Mouse (Mus musculus): ENCODE results near the gene 1700019N19Rik. TPM values are rescaled to one million over a fixed set of nuclear protein-coding genes. Genes with fewer than 3 reads are reported as not detected.
A peak's percentile ranks its signal among the peaks of the same experiment; 100 is the strongest.

1700019N19Rik gene
- polyA plus RNA-seq, 1 experiment from 2014 or later = not detected

DNA sequence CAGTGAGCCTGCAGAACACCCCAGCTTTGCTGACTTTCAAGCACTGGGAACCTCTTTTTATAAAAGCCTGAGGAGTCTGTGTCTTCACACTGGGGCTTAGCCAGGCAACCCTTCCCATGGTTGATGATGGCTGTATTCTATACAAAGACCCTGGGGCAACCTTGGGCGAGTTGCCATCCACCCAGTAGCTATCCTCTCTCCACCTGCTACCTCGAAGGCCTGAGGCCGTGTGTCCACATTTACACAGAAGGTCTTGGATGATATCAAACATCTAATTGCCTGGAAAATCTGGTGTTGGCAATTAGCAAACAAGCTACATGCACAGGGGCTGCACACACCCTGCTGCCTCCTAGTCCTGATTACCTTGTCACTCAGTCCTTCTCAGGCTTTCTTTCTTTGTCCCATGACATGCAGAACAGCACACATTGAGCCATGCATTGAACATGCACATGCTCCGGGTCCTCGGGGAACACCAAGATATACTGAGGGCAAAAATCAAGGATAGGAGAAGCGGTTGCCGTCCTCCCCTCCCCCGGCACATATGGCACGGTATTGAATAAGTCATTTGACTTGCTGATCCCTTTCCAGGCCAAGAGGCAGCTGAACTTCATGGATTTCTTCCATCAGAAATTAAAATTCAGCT lies 37.1 kb upstream of the 1700019N19Rik start:
- Histone ChIP-seq H3K36me3 (replicated peaks; ENCODE audit: control insufficient read depth, insufficient read depth, low read depth, low read length) (no peaks in the 10 kb centered on the region), H3K4me1 (ENCODE audit: control insufficient read depth, insufficient read depth, low read length) (no peaks in the 10 kb centered on the region), H3K9ac (replicated peaks; ENCODE audit: low read length) (no peak overlapping the region), H3K4me2 (ENCODE audit: low read depth, low read length) (no peak overlapping the region), H3K9me3 (replicated peaks; ENCODE audit: control insufficient read depth, low read length) (no peaks in the 10 kb centered on the region), H3K27ac (replicated peaks; ENCODE audit: low read depth, low read length) (no peak overlapping the region), H3K4me3 (ENCODE audit: low read depth, low read length) (no peak overlapping the region), H3K27me3 (ENCODE audit: control insufficient read depth, insufficient read depth, low read length) (no peaks in the 10 kb centered on the region)
- DNase-seq (ENCODE audit: low spot score) (no peak), ATAC-seq (replicated peaks; ENCODE audit: insufficient number of reproducible peaks, low FRiP score, low TSS enrichment, low read depth) (0 out of 2 replicates have a peak, but pooled peaks have one; percentile 44)
- 84% methylated on average over 9 of the region's 9 CpGs for whole genome bisulfite sequencing

DNA sequence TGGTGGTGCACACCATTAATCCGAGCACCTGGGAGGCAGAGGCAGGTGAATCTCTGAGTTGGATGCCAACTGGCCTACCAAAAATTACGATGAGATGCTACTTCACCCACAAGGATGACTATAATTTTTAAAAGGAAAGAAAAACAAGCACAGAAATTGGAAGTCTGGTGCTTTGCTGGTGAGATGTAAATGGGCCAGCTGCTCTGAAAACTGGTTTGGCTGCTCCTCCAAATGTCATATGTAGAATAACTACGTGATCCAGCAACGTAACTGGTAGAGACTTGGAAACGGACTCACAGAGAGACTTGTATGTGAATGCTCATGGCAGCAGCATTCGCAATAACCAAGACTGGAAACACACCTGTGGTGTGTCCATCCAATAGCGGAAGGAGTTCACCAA lies 35.9 kb upstream of the 1700019N19Rik start:
- Histone ChIP-seq H3K27me3 (ENCODE audit: control insufficient read depth, insufficient read depth, low read length) (no peaks in the 10 kb centered on the region), H3K9ac (replicated peaks; ENCODE audit: low read length) (no peak overlapping the region), H3K27ac (replicated peaks; ENCODE audit: low read depth, low read length) (no peak overlapping the region), H3K36me3 (replicated peaks; ENCODE audit: control insufficient read depth, insufficient read depth, low read depth, low read length) (no peaks in the 10 kb centered on the region), H3K4me2 (ENCODE audit: low read depth, low read length) (no peak overlapping the region), H3K4me3 (ENCODE audit: low read depth, low read length) (no peak overlapping the region), H3K4me1 (ENCODE audit: control insufficient read depth, insufficient read depth, low read length) (no peaks in the 10 kb centered on the region), H3K9me3 (replicated peaks; ENCODE audit: control insufficient read depth, low read length) (no peaks in the 10 kb centered on the region)
- WGBS = 92% methylated on average over 7 of the region's 7 CpGs
- DNase-seq (ENCODE audit: low spot score) (no peak), ATAC-seq (replicated peaks; ENCODE audit: insufficient number of reproducible peaks, low FRiP score, low TSS enrichment, low read depth) (no peak)

DNA sequence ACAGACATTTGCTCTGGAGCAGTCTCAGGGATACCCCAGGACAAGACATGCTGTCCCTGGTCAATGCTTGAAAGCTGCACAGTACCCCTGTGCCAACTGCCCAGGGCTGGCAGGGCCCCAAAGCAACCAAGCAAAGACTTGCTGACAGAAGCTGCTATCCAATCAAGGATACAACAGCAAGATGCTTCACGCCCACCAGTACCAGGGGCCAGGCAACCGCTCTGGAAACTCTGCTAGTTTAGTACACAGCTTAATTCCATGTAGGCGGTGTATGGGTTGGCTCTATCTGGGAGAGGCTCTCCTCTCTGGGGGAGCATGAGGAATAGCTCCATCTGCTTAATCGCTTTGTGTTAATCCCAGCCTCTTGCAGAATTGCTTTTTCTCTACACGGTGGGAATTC lies 35.3 kb upstream of the 1700019N19Rik start:
- WGBS = 84% methylated on average over 5 of the region's 5 CpGs
- no peak overlapping the region for H3K4me3 ChIP-seq (ENCODE audit: low read depth, low read length)
- no peaks in the 10 kb centered on the region for H3K4me1 ChIP-seq (ENCODE audit: control insufficient read depth, insufficient read depth, low read length)
- no peaks in the 10 kb centered on the region for H3K9me3 ChIP-seq (replicated peaks; ENCODE audit: control insufficient read depth, low read length)
- no peak for ATAC-seq (replicated peaks; ENCODE audit: insufficient number of reproducible peaks, low FRiP score, low TSS enrichment, low read depth)
- no peaks in the 10 kb centered on the region for H3K27me3 ChIP-seq (ENCODE audit: control insufficient read depth, insufficient read depth, low read length)
- H3K9ac ChIP-seq (replicated peaks; ENCODE audit: low read length) = no peak overlapping the region
- H3K4me2 ChIP-seq (ENCODE audit: low read depth, low read length) = no peak overlapping the region
- no peak overlapping the region for H3K27ac ChIP-seq (replicated peaks; ENCODE audit: low read depth, low read length)
- H3K36me3 ChIP-seq (replicated peaks; ENCODE audit: control insufficient read depth, insufficient read depth, low read depth, low read length) = no peaks in the 10 kb centered on the region
- no peak for DNase-seq (ENCODE audit: low spot score)

DNA sequence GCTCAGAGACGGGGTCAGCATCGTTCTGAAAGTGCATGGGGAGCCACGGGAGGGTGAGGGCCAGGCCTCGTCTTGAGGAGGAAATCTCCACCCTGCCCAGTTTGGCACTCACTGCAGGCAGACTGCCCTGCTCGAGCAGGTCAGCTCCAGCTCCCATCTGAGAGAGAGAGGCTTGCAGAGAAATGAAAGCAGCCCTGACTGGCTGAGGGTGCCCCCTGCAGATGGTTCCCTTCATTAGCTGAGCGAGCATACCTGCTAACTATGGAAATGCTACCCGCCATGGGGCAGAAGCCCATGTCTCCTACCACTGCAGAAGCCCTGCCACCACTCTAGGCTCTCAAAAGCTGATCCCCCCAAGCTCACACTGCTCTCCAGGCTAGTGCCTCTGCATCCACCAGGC lies 33.4 kb upstream of the 1700019N19Rik start:
- DNase-seq (ENCODE audit: low spot score) (no peak), ATAC-seq (replicated peaks; ENCODE audit: insufficient number of reproducible peaks, low FRiP score, low TSS enrichment, low read depth) (no peak)
- Histone ChIP-seq H3K9ac (replicated peaks; ENCODE audit: low read length) (no peak overlapping the region), H3K27ac (replicated peaks; ENCODE audit: low read depth, low read length) (no peak overlapping the region), H3K27me3 (ENCODE audit: control insufficient read depth, insufficient read depth, low read length) (no peaks in the 10 kb centered on the region), H3K4me3 (ENCODE audit: low read depth, low read length) (no peak overlapping the region), H3K36me3 (replicated peaks; ENCODE audit: control insufficient read depth, insufficient read depth, low read depth, low read length) (no peaks in the 10 kb centered on the region), H3K4me2 (ENCODE audit: low read depth, low read length) (no peak overlapping the region), H3K9me3 (replicated peaks; ENCODE audit: control insufficient read depth, low read length) (no peaks in the 10 kb centered on the region), H3K4me1 (ENCODE audit: control insufficient read depth, insufficient read depth, low read length) (no peaks in the 10 kb centered on the region)
- 50% methylated on average over 7 of the region's 7 CpGs for WGBS

DNA sequence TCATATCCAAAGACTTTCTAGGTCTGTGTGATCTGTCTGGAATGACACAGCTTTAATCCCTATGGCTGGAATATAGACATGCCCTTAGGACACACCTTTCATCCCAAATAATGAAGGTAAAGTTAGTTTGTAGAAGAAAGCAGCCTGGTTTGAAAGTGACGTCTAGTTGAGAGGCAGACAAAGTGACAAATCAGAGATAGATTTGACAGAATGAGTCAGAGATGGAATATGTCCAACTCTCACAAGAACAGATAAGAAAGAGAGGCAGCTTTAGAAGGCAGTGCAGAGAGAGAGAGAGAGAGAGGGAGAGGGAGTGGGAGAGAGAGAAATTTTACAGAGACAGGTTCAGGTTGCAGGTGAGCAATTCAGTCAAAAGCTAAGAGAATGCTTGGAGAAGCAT lies 30.1 kb upstream of the 1700019N19Rik start:
- WGBS = 83% methylated on average over 1 of the region's 1 CpGs
- Histone ChIP-seq H3K9ac (replicated peaks; ENCODE audit: low read length) (no peak overlapping the region), H3K4me2 (ENCODE audit: low read depth, low read length) (no peak overlapping the region), H3K4me1 (ENCODE audit: control insufficient read depth, insufficient read depth, low read length) (no peaks in the 10 kb centered on the region), H3K4me3 (ENCODE audit: low read depth, low read length) (no peak overlapping the region), H3K36me3 (replicated peaks; ENCODE audit: control insufficient read depth, insufficient read depth, low read depth, low read length) (no peaks in the 10 kb centered on the region), H3K27ac (replicated peaks; ENCODE audit: low read depth, low read length) (no peak overlapping the region), H3K9me3 (replicated peaks; ENCODE audit: control insufficient read depth, low read length) (no peaks in the 10 kb centered on the region), H3K27me3 (ENCODE audit: control insufficient read depth, insufficient read depth, low read length) (no peaks in the 10 kb centered on the region)
- no peak for DNase-seq (ENCODE audit: low spot score)
- no peak for ATAC-seq (replicated peaks; ENCODE audit: insufficient number of reproducible peaks, low FRiP score, low TSS enrichment, low read depth)

DNA sequence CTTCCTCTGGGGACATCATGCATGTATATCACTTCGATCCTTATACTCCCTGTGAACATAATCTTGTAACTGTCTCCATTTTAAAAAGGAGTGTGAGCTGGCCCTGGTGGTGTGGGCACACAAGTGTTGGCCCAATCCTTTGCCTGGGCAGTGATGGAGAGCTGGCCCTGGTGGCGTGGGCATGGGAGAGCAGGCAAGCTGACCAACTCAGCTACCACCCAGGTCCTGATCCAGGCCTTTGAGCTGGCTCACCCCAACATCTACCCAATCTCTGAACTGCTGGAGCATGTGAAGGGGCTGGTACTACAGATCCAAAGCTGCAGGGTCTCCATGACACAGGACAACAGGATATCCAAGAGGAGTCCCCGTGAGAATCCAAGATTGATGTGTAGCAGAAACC lies 29.0 kb upstream of the 1700019N19Rik start:
- Histone ChIP-seq H3K27ac (replicated peaks; ENCODE audit: low read depth, low read length) (no peak overlapping the region), H3K9ac (replicated peaks; ENCODE audit: low read length) (no peak overlapping the region), H3K27me3 (ENCODE audit: control insufficient read depth, insufficient read depth, low read length) (no peaks in the 10 kb centered on the region), H3K36me3 (replicated peaks; ENCODE audit: control insufficient read depth, insufficient read depth, low read depth, low read length) (no peaks in the 10 kb centered on the region), H3K9me3 (replicated peaks; ENCODE audit: control insufficient read depth, low read length) (no peaks in the 10 kb centered on the region), H3K4me2 (ENCODE audit: low read depth, low read length) (no peak overlapping the region), H3K4me1 (ENCODE audit: control insufficient read depth, insufficient read depth, low read length) (no peaks in the 10 kb centered on the region), H3K4me3 (ENCODE audit: low read depth, low read length) (no peak overlapping the region)
- ATAC-seq (replicated peaks; ENCODE audit: insufficient number of reproducible peaks, low FRiP score, low TSS enrichment, low read depth) (no peak), DNase-seq (ENCODE audit: low spot score) (no peak)
- 84% methylated on average over 3 of the region's 3 CpGs for WGBS

DNA sequence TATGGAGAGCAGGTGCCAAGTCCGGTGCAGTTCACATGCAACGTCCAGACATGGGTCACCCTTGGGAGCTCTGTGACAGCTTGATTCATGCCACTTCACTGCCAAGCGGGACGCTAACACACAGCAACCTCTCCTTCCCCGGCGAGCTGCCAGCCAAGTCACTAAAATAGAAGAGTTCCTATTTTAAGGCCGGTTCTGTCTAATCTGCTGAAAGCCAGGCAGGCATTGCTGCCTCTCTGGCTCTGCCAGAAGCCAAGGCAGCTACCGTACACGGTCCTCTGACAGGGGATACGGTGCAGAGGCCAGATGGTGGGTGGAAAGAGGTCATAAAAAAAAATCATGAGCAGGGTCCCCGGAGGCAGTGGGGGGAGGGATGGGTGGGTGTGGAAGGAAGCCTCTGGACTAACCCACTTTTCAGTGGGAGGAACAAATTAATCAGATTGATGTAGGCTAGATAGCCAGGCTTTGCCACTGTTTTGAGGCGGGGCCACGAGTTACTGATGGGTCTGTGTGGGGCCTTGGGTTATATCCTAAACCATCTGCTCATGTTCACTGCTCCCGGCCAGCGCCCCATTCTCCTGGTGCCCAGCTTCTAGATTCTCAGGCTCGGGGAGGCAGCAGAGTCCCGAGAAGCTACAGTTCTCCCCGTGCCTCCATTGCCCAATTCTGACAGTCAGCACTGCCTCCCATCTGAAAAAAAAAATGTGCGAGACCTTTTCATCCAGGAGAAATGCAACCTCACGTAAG lies 28.4 kb upstream of the 1700019N19Rik start:
- Histone ChIP-seq H3K9ac (replicated peaks; ENCODE audit: low read length) (no peak overlapping the region), H3K4me1 (ENCODE audit: control insufficient read depth, insufficient read depth, low read length) (no peaks in the 10 kb centered on the region), H3K27me3 (ENCODE audit: control insufficient read depth, insufficient read depth, low read length) (no peaks in the 10 kb centered on the region), H3K4me3 (ENCODE audit: low read depth, low read length) (no peak overlapping the region), H3K4me2 (ENCODE audit: low read depth, low read length) (no peak overlapping the region), H3K36me3 (replicated peaks; ENCODE audit: control insufficient read depth, insufficient read depth, low read depth, low read length) (no peaks in the 10 kb centered on the region), H3K9me3 (replicated peaks; ENCODE audit: control insufficient read depth, low read length) (no peaks in the 10 kb centered on the region), H3K27ac (replicated peaks; ENCODE audit: low read depth, low read length) (no peak overlapping the region)
- ATAC-seq (replicated peaks; ENCODE audit: insufficient number of reproducible peaks, low FRiP score, low TSS enrichment, low read depth) (no peak), DNase-seq (ENCODE audit: low spot score) (no peak)
- 85% methylated on average over 20 of the region's 20 CpGs for WGBS

DNA sequence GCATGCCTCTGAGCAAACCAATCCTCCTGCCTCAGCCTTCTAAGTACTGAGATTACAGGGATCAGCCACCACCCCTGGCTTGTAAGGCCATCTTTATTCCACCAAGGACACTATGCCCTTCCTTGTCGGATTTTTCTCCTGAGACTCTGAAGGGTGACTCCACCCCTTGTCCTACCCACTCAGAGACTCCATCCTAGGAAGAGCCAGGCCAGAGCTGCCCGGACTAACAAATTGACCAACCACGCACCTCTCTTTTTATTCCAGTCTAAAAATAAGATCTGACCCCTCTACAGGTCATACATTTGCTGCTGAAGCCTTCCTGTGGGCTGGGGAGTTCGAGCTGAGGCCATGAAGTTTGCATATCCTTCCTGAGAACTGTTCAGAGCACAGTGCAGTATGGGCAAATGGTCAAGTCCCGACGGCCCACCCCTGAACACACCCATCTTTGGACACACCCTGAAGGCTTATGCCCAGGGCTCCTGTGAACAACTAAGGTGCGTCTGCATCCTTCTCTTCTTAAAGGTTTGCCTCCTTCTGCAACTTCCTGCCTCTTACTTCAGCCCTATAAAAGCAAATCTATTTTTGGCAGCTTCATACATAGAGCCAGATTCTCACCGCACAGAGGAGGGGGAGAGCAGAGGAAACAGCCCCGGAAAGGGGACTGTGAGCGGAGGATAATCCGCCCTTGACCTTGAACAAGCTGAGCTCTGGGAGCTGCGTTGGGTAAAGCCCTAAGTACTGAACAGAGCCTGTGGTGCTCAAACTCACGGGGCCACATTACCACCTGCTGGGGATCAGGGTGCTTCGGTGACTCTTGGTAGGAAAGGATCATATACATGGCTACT lies 24.5 kb upstream of the 1700019N19Rik start:
- no peak overlapping the region for H3K4me2 ChIP-seq (ENCODE audit: low read depth, low read length)
- H3K36me3 ChIP-seq (replicated peaks; ENCODE audit: control insufficient read depth, insufficient read depth, low read depth, low read length) = no peaks in the 10 kb centered on the region
- no peaks in the 10 kb centered on the region for H3K9me3 ChIP-seq (replicated peaks; ENCODE audit: control insufficient read depth, low read length)
- no peaks in the 10 kb centered on the region for H3K4me1 ChIP-seq (ENCODE audit: control insufficient read depth, insufficient read depth, low read length)
- DNase-seq (ENCODE audit: low spot score) (no peak), ATAC-seq (replicated peaks; ENCODE audit: insufficient number of reproducible peaks, low FRiP score, low TSS enrichment, low read depth) (no peak)
- H3K27ac ChIP-seq (replicated peaks; ENCODE audit: low read depth, low read length) = no peak overlapping the region
- H3K27me3 ChIP-seq (ENCODE audit: control insufficient read depth, insufficient read depth, low read length) = no peaks in the 10 kb centered on the region
- 84% methylated on average over 14 of the region's 14 CpGs for WGBS
- no peak overlapping the region for H3K9ac ChIP-seq (replicated peaks; ENCODE audit: low read length)
- no peak overlapping the region for H3K4me3 ChIP-seq (ENCODE audit: low read depth, low read length)

All from embryonic facial prominence, embryonic 11.5 days (tissue).